Mouse (Mus musculus) hindbrain, embryonic 13.5 days (tissue): ENCODE results near the gene Tecpr1. TPM values are rescaled to one million over a fixed set of nuclear protein-coding genes. Genes with fewer than 3 reads are reported as not detected.

Experiments
- ATAC-seq: fragments of 200-750 bp; cut with Nextera tagmentation; 2 replicates; pipeline ENCODE4 v1.8.0; 2017; ENCODE audit warnings: moderate TSS enrichment; ENCODE audit not compliant: low FRiP score
- H3K27ac ChIP-seq: fragments of 300-500 bp; sonication (generic); 2 replicates; pipeline ENCODE4 v1.5.1; 2015; ENCODE audit warnings: inconsistent platforms, mild to moderate bottlenecking, moderate library complexity
- H3K27me3 ChIP-seq: fragments of 300-500 bp; sonication (generic); 2 replicates; pipeline ENCODE4 v1.6.1; 2015; ENCODE audit warnings: mild to moderate bottlenecking, inconsistent platforms
- H3K36me3 ChIP-seq: fragments of 300-500 bp; sonication (generic); 2 replicates; pipeline ENCODE4 v1.6.1; 2015; ENCODE audit warnings: mild to moderate bottlenecking, inconsistent platforms
- H3K4me1 ChIP-seq: fragments of 300-500 bp; sonication (generic); replicated peaks from 2 replicates; pipeline ENCODE4 v1.6.1; 2015; ENCODE audit warnings: inconsistent platforms
- H3K4me2 ChIP-seq: fragments of 300-500 bp; sonication (generic); 2 replicates; pipeline ENCODE4 v1.6.1; 2015; ENCODE audit warnings: inconsistent platforms, mild to moderate bottlenecking, moderate library complexity
- H3K4me3 ChIP-seq: fragments of 300-500 bp; sonication (generic); 2 replicates; pipeline ENCODE4 v1.5.1; 2015; ENCODE audit warnings: mild to moderate bottlenecking, inconsistent platforms
- H3K9ac ChIP-seq: fragments of 300-500 bp; sonication (generic); 2 replicates; pipeline ENCODE4 v1.6.1; 2015; ENCODE audit warnings: mild to moderate bottlenecking, inconsistent platforms
- H3K9me3 ChIP-seq: fragments of 300-500 bp; sonication (generic); 2 replicates; pipeline ENCODE4 v1.6.1; 2016; ENCODE audit warnings: inconsistent platforms
- WGBS: fragments of 180-500 bp; shearing (Covaris S2); methylation state at CpG from one replicate; pipeline ENCODE4 v1.1.7; 2015; 5-methylcytosine and 5-hydroxymethylcytosine counted together
- polyA plus RNA-seq: library from polyadenylated mRNA; unstranded; fragments of >200 nt; fragmentation: Nextera tagmentation; extraction: Ambion mirVana; gene quantifications from 2 replicates; pipeline ENCODE4 v1.2.1, GENCODE M21; 2015

Gene Tecpr1
- polyA plus RNA-seq, 1 experiment from 2014 or later: 41.5 TPM

GRCm38 (mm10) chr5:144223899-144224816, 743 bp upstream of the Tecpr1 start:
- H3K36me3 ChIP-seq: no peaks in the 10 kb centered on the region; the same call in 1 of the 2 replicates
- H3K9ac ChIP-seq: peak overlapping the region; percentile 85
- no peak for ATAC-seq
- H3K4me3 ChIP-seq: peak overlapping the region; percentile 75
- peak overlapping the region; percentile 57 for H3K4me2 ChIP-seq
- WGBS: 26% methylated on average over 18 of the region's 18 CpGs
- no peaks in the 10 kb centered on the region for H3K27me3 ChIP-seq
- H3K9me3 ChIP-seq: no peaks in the 10 kb centered on the region
- peaks cover 36% of the 10 kb centered on the region for H3K4me1 ChIP-seq
- H3K27ac ChIP-seq: peak overlapping the region; percentile 76

GRCm38 (mm10) chr5:144222811-144223502, 458 bp downstream of the Tecpr1 start:
- Histone ChIP-seq H3K4me3 (peak overlapping the region; percentile 75), H3K4me1 (peaks cover 39% of the 10 kb centered on the region), H3K36me3 (peaks cover 3% of the 10 kb centered on the region), H3K9ac (peak overlapping the region; percentile 85), H3K27me3 (no peaks in the 10 kb centered on the region), H3K27ac (peak overlapping the region; percentile 76), H3K9me3 (no peaks in the 10 kb centered on the region), H3K4me2 (peak overlapping the region; percentile 93)
- ATAC-seq: peak; percentile 82
- WGBS: 3% methylated on average over 25 of the region's 25 CpGs

- Histone ChIP-seq H3K9ac (no peak overlapping the region), H3K9me3 (no peaks in the 10 kb centered on the region), H3K27ac (no peak overlapping the region), H3K4me2 (no peak overlapping the region), H3K27me3 (no peaks in the 10 kb centered on the region), H3K36me3 (peaks cover 16% of the 10 kb centered on the region), H3K4me1 (peaks cover 39% of the 10 kb centered on the region), H3K4me3 (no peak overlapping the region)
- 70% methylated on average over 4 of the region's 4 CpGs for WGBS
- no peak for ATAC-seq
These were observed 2.1 kb downstream of the Tecpr1 start for GRCm38 (mm10) chr5:144221305-144221704.

GRCm38 (mm10) chr5:144219936-144220335, 3.5 kb downstream of the Tecpr1 start:
- no peak overlapping the region for H3K9ac ChIP-seq
- H3K9me3 ChIP-seq: no peaks in the 10 kb centered on the region
- H3K27ac ChIP-seq: no peak overlapping the region
- H3K4me2 ChIP-seq: no peak overlapping the region
- no peaks in the 10 kb centered on the region for H3K27me3 ChIP-seq
- 94% methylated on average over 5 of the region's 5 CpGs for whole genome bisulfite sequencing
- H3K4me3 ChIP-seq: no peak overlapping the region
- peaks cover 39% of the 10 kb centered on the region for H3K4me1 ChIP-seq
- H3K36me3 ChIP-seq: peaks cover 29% of the 10 kb centered on the region
- ATAC-seq: no peak

GRCm38 (mm10) chr5:144219306-144219705, 4.1 kb downstream of the Tecpr1 start:
- H3K9ac ChIP-seq: no peak overlapping the region
- no peak overlapping the region for H3K4me2 ChIP-seq
- no peaks in the 10 kb centered on the region for H3K27me3 ChIP-seq
- WGBS: 75% methylated on average over 12 of the region's 12 CpGs
- H3K4me1 ChIP-seq: peaks cover 34% of the 10 kb centered on the region
- H3K27ac ChIP-seq: no peak overlapping the region
- H3K4me3 ChIP-seq: no peak overlapping the region
- H3K36me3 ChIP-seq: peaks cover 35% of the 10 kb centered on the region
- no peak for ATAC-seq
- no peaks in the 10 kb centered on the region for H3K9me3 ChIP-seq

- H3K27ac ChIP-seq: no peak overlapping the region
- H3K27me3 ChIP-seq: no peaks in the 10 kb centered on the region
- no peak overlapping the region for H3K9ac ChIP-seq
- no peak overlapping the region for H3K4me2 ChIP-seq
- peaks cover 30% of the 10 kb centered on the region for H3K4me1 ChIP-seq
- no peak overlapping the region for H3K4me3 ChIP-seq
- 91% methylated on average over 7 of the region's 7 CpGs for WGBS
- H3K9me3 ChIP-seq: no peaks in the 10 kb centered on the region
- no peak for ATAC-seq
- peaks cover 47% of the 10 kb centered on the region for H3K36me3 ChIP-seq
These were observed 5.4 kb downstream of the Tecpr1 start for GRCm38 (mm10) chr5:144218061-144218460.

- no peak for ATAC-seq
- Histone ChIP-seq H3K27ac (no peak overlapping the region), H3K36me3 (peaks cover 65% of the 10 kb centered on the region), H3K9ac (no peak overlapping the region), H3K27me3 (no peaks in the 10 kb centered on the region), H3K4me3 (no peak overlapping the region), H3K4me1 (peaks cover 12% of the 10 kb centered on the region), H3K4me2 (no peak overlapping the region), H3K9me3 (no peaks in the 10 kb centered on the region)
- 89% methylated on average over 2 of the region's 2 CpGs for WGBS
These were observed 7.4 kb downstream of the Tecpr1 start for GRCm38 (mm10) chr5:144215992-144216391.

GRCm38 (mm10) chr5:144214453-144214852, 9.0 kb downstream of the Tecpr1 start:
- WGBS: 32% methylated on average over 7 of the region's 7 CpGs
- Histone ChIP-seq H3K27ac (no peak overlapping the region), H3K4me3 (no peak overlapping the region), H3K4me1 (peaks cover 6% of the 10 kb centered on the region), H3K4me2 (no peak overlapping the region), H3K9ac (no peak overlapping the region), H3K27me3 (no peaks in the 10 kb centered on the region), H3K36me3 (peaks cover 80% of the 10 kb centered on the region), H3K9me3 (no peaks in the 10 kb centered on the region)
- no peak for ATAC-seq

GRCm38 (mm10) chr5:144207478-144207877, 15.9 kb downstream of the Tecpr1 start:
- no peaks in the 10 kb centered on the region for H3K27me3 ChIP-seq
- H3K4me1 ChIP-seq: no peaks in the 10 kb centered on the region
- H3K9me3 ChIP-seq: peaks cover 6% of the 10 kb centered on the region; the same call in 1 of the 2 replicates
- ATAC-seq: no peak; the same call in 1 of the 2 replicates
- H3K4me3 ChIP-seq: no peak overlapping the region
- WGBS: 52% methylated on average over 11 of the region's 11 CpGs
- H3K27ac ChIP-seq: no peak overlapping the region
- H3K36me3 ChIP-seq: peaks cover 92% of the 10 kb centered on the region
- H3K4me2 ChIP-seq: no peak overlapping the region
- H3K9ac ChIP-seq: no peak overlapping the region

GRCm38 (mm10) chr5:144206069-144206468, 17.3 kb downstream of the Tecpr1 start:
- H3K27ac ChIP-seq: no peak overlapping the region
- ATAC-seq: no peak
- H3K36me3 ChIP-seq: peaks cover 90% of the 10 kb centered on the region
- 93% methylated on average over 15 of the region's 15 CpGs for WGBS
- H3K9me3 ChIP-seq: peaks cover 7% of the 10 kb centered on the region; the same call in 1 of the 2 replicates
- no peak overlapping the region for H3K4me3 ChIP-seq
- no peaks in the 10 kb centered on the region for H3K4me1 ChIP-seq
- H3K4me2 ChIP-seq: no peak overlapping the region
- H3K27me3 ChIP-seq: no peaks in the 10 kb centered on the region
- no peak overlapping the region for H3K9ac ChIP-seq

GRCm38 (mm10) chr5:144204911-144205310, 18.5 kb downstream of the Tecpr1 start:
- WGBS: 77% methylated on average over 10 of the region's 10 CpGs
- Histone ChIP-seq H3K36me3 (peaks cover 90% of the 10 kb centered on the region), H3K4me1 (no peaks in the 10 kb centered on the region; the same call in 1 of the 2 replicates), H3K27ac (no peak overlapping the region), H3K4me3 (no peak overlapping the region), H3K9me3 (peaks cover 7% of the 10 kb centered on the region; the same call in 1 of the 2 replicates), H3K27me3 (no peaks in the 10 kb centered on the region), H3K9ac (no peak overlapping the region), H3K4me2 (no peak overlapping the region)
- ATAC-seq: no peak

- no peak for ATAC-seq
- Histone ChIP-seq H3K36me3 (peaks cover 88% of the 10 kb centered on the region), H3K4me1 (no peaks in the 10 kb centered on the region; the same call in 1 of the 2 replicates), H3K4me2 (no peak overlapping the region), H3K4me3 (no peak overlapping the region), H3K27me3 (no peaks in the 10 kb centered on the region), H3K9me3 (peaks cover 7% of the 10 kb centered on the region; the same call in 1 of the 2 replicates), H3K9ac (no peak overlapping the region), H3K27ac (no peak overlapping the region)
- 92% methylated on average over 12 of the region's 12 CpGs for WGBS
These were observed 19.1 kb downstream of the Tecpr1 start for GRCm38 (mm10) chr5:144204303-144204702.
